26 mouse cellular contexts compared by ENCODE assay signal in genomic region chr12:76378556-76378955, GRCm38 (mm10). TPM values are rescaled to one million over a fixed set of nuclear protein-coding genes. Genes with fewer than 3 reads are reported as not detected.
DNase-seq lines count a peak whose midpoint lies in the region; ATAC-seq and TF ChIP-seq lines count a peak whose summit lies in the region.
"Had no signal": no experiment of that assay in that cellular context is flagged by ENCODE, and none has a peak within 500 bp of the region (broad histone marks: within the 10 kb centered on the region; RNA-seq: fewer than 3 reads in every experiment).

No protein-coding gene starts in this region.

- 0 out of 2 replicates have a peak, but pooled peaks cover 1% of the 10 kb centered on the region for H3K36me3 ChIP-seq in heart, embryonic 14.5 days (ENCODE audit: control insufficient read depth, insufficient read depth, low read length)
- H3K36me3 ChIP-seq in liver, embryonic 15.5 days (replicated peaks) = peaks cover 4% of the 10 kb centered on the region
- H3K36me3 ChIP-seq in liver, embryonic 12.5 days = peaks cover 34% of the 10 kb centered on the region
- H3K36me3 ChIP-seq in embryonic facial prominence, embryonic 10.5 days (replicated peaks) = peaks cover 22% of the 10 kb centered on the region
- H3K36me3 ChIP-seq: embryonic facial prominence, embryonic 12.5 days; midbrain, embryonic 12.5 days had no signal

- WGBS in heart, embryonic 14.5 days = 59% methylated on average over 5 of the region's 5 CpGs
- 80% methylated on average over 5 of the region's 5 CpGs for WGBS in liver, embryonic 15.5 days (ENCODE audit: insufficient replicate concordance)
- WGBS in liver, embryonic 12.5 days (ENCODE audit: insufficient replicate concordance) = 80% methylated on average over 5 of the region's 5 CpGs
- WGBS in embryonic facial prominence, embryonic 10.5 days = 88% methylated on average over 5 of the region's 5 CpGs

- H3K4me2 ChIP-seq in heart, embryonic 14.5 days (ENCODE audit: low read length) = no peak overlapping the region; the same call in 1 of the 2 replicates
- no peak overlapping the region for H3K4me2 ChIP-seq in liver, embryonic 15.5 days
- no peak overlapping the region for H3K4me2 ChIP-seq in liver, embryonic 12.5 days
- H3K4me2 ChIP-seq: embryonic facial prominence, embryonic 12.5 days; forebrain, embryonic 13.5 days; hindbrain, embryonic 14.5 days; midbrain, embryonic 12.5 days; stomach, embryonic 15.5 days had no signal

- H3K27me3 ChIP-seq in heart, embryonic 14.5 days (ENCODE audit: control insufficient read depth, insufficient read depth, low read length) = no peaks in the 10 kb centered on the region
- H3K27me3 ChIP-seq in liver, embryonic 15.5 days = no peaks in the 10 kb centered on the region
- H3K27me3 ChIP-seq in liver, embryonic 12.5 days (replicated peaks) = no peaks in the 10 kb centered on the region
- no peaks in the 10 kb centered on the region for H3K27me3 ChIP-seq in embryonic facial prominence, embryonic 10.5 days (replicated peaks; ENCODE audit: low read depth, poor library complexity, severe bottlenecking)
- H3K27me3 ChIP-seq: embryonic facial prominence, embryonic 12.5 days; forebrain, embryonic 13.5 days; midbrain, embryonic 12.5 days; stomach, embryonic 15.5 days had no signal

- intact Hi-C loops in gastrocnemius, adult 2 months (cut with DNase I) = no loop called here

- H3K9me3 ChIP-seq in heart, embryonic 14.5 days (ENCODE audit: control insufficient read depth, low read length) = no peaks in the 10 kb centered on the region
- H3K9me3 ChIP-seq in liver, embryonic 15.5 days (replicated peaks) = no peaks in the 10 kb centered on the region
- no peaks in the 10 kb centered on the region for H3K9me3 ChIP-seq in liver, embryonic 12.5 days (replicated peaks)
- no peaks in the 10 kb centered on the region for H3K9me3 ChIP-seq in embryonic facial prominence, embryonic 10.5 days
- H3K9me3 ChIP-seq: embryonic facial prominence, embryonic 12.5 days; forebrain, embryonic 13.5 days; limb, embryonic 10.5 days; midbrain, embryonic 12.5 days; stomach, embryonic 15.5 days had no signal

- no peak for TF ChIP-seq CTCF in gastrocnemius, adult 2 months (IDR thresholded peaks at IDR 0.05)

- H3K4me1 ChIP-seq in heart, embryonic 14.5 days (ENCODE audit: control insufficient read depth in 2 of 2, insufficient read depth in 2 of 2, low read length in 2 of 2) = peaks cover 20 to 47% of the 10 kb centered on the region in 2 experiments
- H3K4me1 ChIP-seq in liver, embryonic 15.5 days (replicated peaks) = peaks cover 64% of the 10 kb centered on the region
- peaks cover 72% of the 10 kb centered on the region for H3K4me1 ChIP-seq in liver, embryonic 12.5 days
- peaks cover 20% of the 10 kb centered on the region for H3K4me1 ChIP-seq in embryonic facial prominence, embryonic 10.5 days

- peak overlapping the region; percentile 79 for H3K27ac ChIP-seq in gastrocnemius, adult 2 months
- peak overlapping the region; percentile 75 to 77 for H3K27ac ChIP-seq in heart, embryonic 14.5 days (replicated peaks in 1 of 2; ENCODE audit: control insufficient read depth in 1 of 2, insufficient read depth in 1 of 2, low read depth in 2 of 2, low read length in 2 of 2)
- 0 out of 2 replicates have a peak overlapping the region, but pooled peaks have one; percentile 16 for H3K27ac ChIP-seq in liver, embryonic 15.5 days (replicated peaks)
- no peak overlapping the region for H3K27ac ChIP-seq in liver, embryonic 12.5 days
- no peak overlapping the region for H3K27ac ChIP-seq in embryonic facial prominence, embryonic 10.5 days (replicated peaks)
- H3K27ac ChIP-seq: embryonic facial prominence, embryonic 12.5 days; forebrain, embryonic 13.5 days; hindbrain, embryonic 14.5 days; limb, embryonic 10.5 days; midbrain, embryonic 12.5 days; stomach, embryonic 15.5 days had no signal

- DNase-seq in gastrocnemius, adult 2 months = peak; percentile 55
- DNase-seq in gastrocnemius, adult 18-20 months (ENCODE audit: low spot score) = no peak
- DNase-seq in heart, adult 18-20 months = no peak
- no peak for DNase-seq in embryonic facial prominence, embryonic 10.5 days (ENCODE audit: low spot score)
- DNase-seq: cerebellum, adult 11-12 months; cerebellum, postnatal 10 days; gastrocnemius, postnatal 10 days; kidney, adult 2 months; kidney, postnatal 10 days; lung, adult 2 months; lung, postnatal 14 days; thymus, postnatal 36 days had no signal

- ATAC-seq in heart, embryonic 14.5 days (ENCODE audit: insufficient number of reproducible peaks, insufficient read depth, low FRiP score, low read depth) = no peak
- no peak for ATAC-seq in liver, embryonic 15.5 days (ENCODE audit: insufficient read depth)
- ATAC-seq in liver, embryonic 12.5 days = no peak
- ATAC-seq in erythroid progenitor cell, adult 5-6 weeks (replicated peaks; ENCODE audit: low FRiP score, poor library complexity, severe bottlenecking) = no peak
- ATAC-seq: forebrain, embryonic 13.5 days had no signal

- H3K9ac ChIP-seq in heart, embryonic 14.5 days (ENCODE audit: low read length) = no peak overlapping the region
- H3K9ac ChIP-seq in liver, embryonic 15.5 days = no peak overlapping the region
- no peak overlapping the region for H3K9ac ChIP-seq in liver, embryonic 12.5 days
- H3K9ac ChIP-seq: embryonic facial prominence, embryonic 12.5 days; forebrain, embryonic 13.5 days; hindbrain, embryonic 14.5 days; midbrain, embryonic 12.5 days; stomach, embryonic 15.5 days had no signal

- no peak overlapping the region for H3K4me3 ChIP-seq in gastrocnemius, adult 2 months
- H3K4me3 ChIP-seq in heart, embryonic 14.5 days (ENCODE audit: control insufficient read depth in 1 of 2, insufficient read depth in 1 of 2, low read depth in 1 of 2, low read length in 2 of 2) = no peak overlapping the region
- no peak overlapping the region for H3K4me3 ChIP-seq in liver, embryonic 15.5 days (replicated peaks)
- H3K4me3 ChIP-seq in liver, embryonic 12.5 days = no peak overlapping the region
- H3K4me3 ChIP-seq in embryonic facial prominence, embryonic 10.5 days = no peak overlapping the region
- H3K4me3 ChIP-seq: embryonic facial prominence, embryonic 12.5 days; erythroblast, embryonic 14.5 days; forebrain, embryonic 13.5 days; limb, embryonic 10.5 days; midbrain, embryonic 12.5 days; stomach, embryonic 15.5 days had no signal

RNA-seq across cellular contexts. Expression of gene Zbtb1, which starts 8.5 kb away (rescaled TPM):
- 1 to 10 TPM; 3.6 to 4.3 TPM for total RNA-seq in gastrocnemius, adult 2 months (2021)
- total RNA-seq in gastrocnemius, adult 18-20 months (2021) = 1 to 10 TPM; 3.9 to 4.0 TPM
- polyA plus RNA-seq in heart, embryonic 14.5 days (2014; fragmentation: Nextera tagmentation; extraction: Ambion mirVana) = 8.0 and 8.8 TPM in 2 replicates
- 1 to 10 TPM; 2.9 to 3.0 TPM for total RNA-seq in heart, adult 18-20 months (2021)
- 3.3 and 3.4 TPM in 2 replicates for polyA plus RNA-seq in liver, embryonic 15.5 days (2015; fragmentation: Nextera tagmentation; extraction: Ambion mirVana)
- polyA plus RNA-seq in liver, embryonic 12.5 days (2016; fragmentation: Nextera tagmentation; extraction: Ambion mirVana) = 7.3 and 8.2 TPM in 2 replicates
- polyA plus RNA-seq in embryonic facial prominence, embryonic 10.5 days (2016; fragmentation: Nextera tagmentation; extraction: Ambion mirVana) = 9.4 and 10.0 TPM in 2 replicates
- total RNA-seq in erythroid progenitor cell, adult 5-6 weeks (2015; ENCODE audit: low replicate concordance) = 9.7 and 10.9 TPM in 2 replicates
- 8.6 and 9.5 TPM in 2 replicates for total RNA-seq in erythroid progenitor cell, adult 5-6 weeks (2017; ENCODE audit: low replicate concordance)

RNA-seq across cellular contexts. Expression of gene Zbtb25, which starts 9.2 kb away (rescaled TPM):
- total RNA-seq in gastrocnemius, adult 2 months (2021) = 1 to 10 TPM; 6.5 to 7.2 TPM
- total RNA-seq in gastrocnemius, adult 18-20 months (2021) = 1 to 10 TPM; 5.8 to 8.5 TPM
- 12.1 and 14.4 TPM in 2 replicates for polyA plus RNA-seq in heart, embryonic 14.5 days (2014; fragmentation: Nextera tagmentation; extraction: Ambion mirVana)
- total RNA-seq in heart, adult 18-20 months (2021) = 1 to 10 TPM; 5.2 to 5.8 TPM
- 5.1 and 6.1 TPM in 2 replicates for polyA plus RNA-seq in liver, embryonic 15.5 days (2015; fragmentation: Nextera tagmentation; extraction: Ambion mirVana)
- polyA plus RNA-seq in liver, embryonic 12.5 days (2016; fragmentation: Nextera tagmentation; extraction: Ambion mirVana) = 10.3 and 10.8 TPM in 2 replicates
- 14.6 and 17.7 TPM in 2 replicates for polyA plus RNA-seq in embryonic facial prominence, embryonic 10.5 days (2016; fragmentation: Nextera tagmentation; extraction: Ambion mirVana)
- 11.9 and 43.6 TPM in 2 replicates for total RNA-seq in erythroid progenitor cell, adult 5-6 weeks (2015; ENCODE audit: low replicate concordance)
- total RNA-seq in erythroid progenitor cell, adult 5-6 weeks (2017; ENCODE audit: low replicate concordance) = 4.0 and 8.6 TPM in 2 replicates

RNA-seq across cellular contexts. Expression of gene Hspa2, which starts 25.4 kb away (rescaled TPM):
- total RNA-seq in gastrocnemius, adult 2 months (2021) = 1 to 10 TPM; 6.9 to 7.0 TPM
- 1 to 10 TPM; 7.1 to 9.7 TPM for total RNA-seq in gastrocnemius, adult 18-20 months (2021)
- 14.8 and 15.6 TPM in 2 replicates for polyA plus RNA-seq in heart, embryonic 14.5 days (2014; fragmentation: Nextera tagmentation; extraction: Ambion mirVana)
- total RNA-seq in heart, adult 18-20 months (2021) = 1 to 10 TPM; 5.4 to 6.2 TPM
- polyA plus RNA-seq in liver, embryonic 15.5 days (2015; fragmentation: Nextera tagmentation; extraction: Ambion mirVana) = 1.4 and 1.6 TPM in 2 replicates
- polyA plus RNA-seq in liver, embryonic 12.5 days (2016; fragmentation: Nextera tagmentation; extraction: Ambion mirVana) = 2.1 and 2.9 TPM in 2 replicates
- 5.4 and 5.9 TPM in 2 replicates for polyA plus RNA-seq in embryonic facial prominence, embryonic 10.5 days (2016; fragmentation: Nextera tagmentation; extraction: Ambion mirVana)
- 1.7 TPM in 1 of 2 replicates, not detected in the other for total RNA-seq in erythroid progenitor cell, adult 5-6 weeks (2015; ENCODE audit: low replicate concordance)
- total RNA-seq in erythroid progenitor cell, adult 5-6 weeks (2017; ENCODE audit: low replicate concordance) = 3.2 and 3.3 TPM in 2 replicates

RNA-seq across cellular contexts. Expression of gene Ppp1r36, which starts 38.8 kb away (rescaled TPM):
- not detected for total RNA-seq in gastrocnemius, adult 2 months (2021)
- under 1 TPM in 1 of 2 experiments, not detected in 1; 0.19 TPM for total RNA-seq in gastrocnemius, adult 18-20 months (2021)
- polyA plus RNA-seq in heart, embryonic 14.5 days (2014; fragmentation: Nextera tagmentation; extraction: Ambion mirVana) = 2.4 and 3.9 TPM in 2 replicates
- total RNA-seq in heart, adult 18-20 months (2021) = under 1 TPM in 1 of 2 experiments, not detected in 1; 0.18 TPM
- 0.05 and 0.10 TPM in 2 replicates for polyA plus RNA-seq in liver, embryonic 15.5 days (2015; fragmentation: Nextera tagmentation; extraction: Ambion mirVana)
- 0.18 and 0.29 TPM in 2 replicates for polyA plus RNA-seq in liver, embryonic 12.5 days (2016; fragmentation: Nextera tagmentation; extraction: Ambion mirVana)
- polyA plus RNA-seq in embryonic facial prominence, embryonic 10.5 days (2016; fragmentation: Nextera tagmentation; extraction: Ambion mirVana) = 1.6 and 1.8 TPM in 2 replicates
- not detected in 2 replicates for total RNA-seq in erythroid progenitor cell, adult 5-6 weeks (2015; ENCODE audit: low replicate concordance)
- total RNA-seq in erythroid progenitor cell, adult 5-6 weeks (2017; ENCODE audit: low replicate concordance) = not detected in 2 replicates
- total RNA-seq: heart, postnatal 25 days; neutrophil, adult 5-6 weeks had no signal
- polyA plus RNA-seq: erythroblast, embryonic 14.5 days; liver, adult 2 months had no signal

RNA-seq across cellular contexts. Expression of gene Akap5, which starts 53.9 kb away (rescaled TPM):
- total RNA-seq in gastrocnemius, adult 2 months (2021) = under 1 TPM; 0.31 to 0.48 TPM
- total RNA-seq in gastrocnemius, adult 18-20 months (2021) = under 1 TPM; 0.28 to 0.30 TPM
- polyA plus RNA-seq in heart, embryonic 14.5 days (2014; fragmentation: Nextera tagmentation; extraction: Ambion mirVana) = 4.2 and 5.3 TPM in 2 replicates
- total RNA-seq in heart, adult 18-20 months (2021) = under 1 TPM; 0.46 to 0.52 TPM
- 0.17 and 0.25 TPM in 2 replicates for polyA plus RNA-seq in liver, embryonic 15.5 days (2015; fragmentation: Nextera tagmentation; extraction: Ambion mirVana)
- 0.98 and 1.0 TPM in 2 replicates for polyA plus RNA-seq in liver, embryonic 12.5 days (2016; fragmentation: Nextera tagmentation; extraction: Ambion mirVana)
- 2.3 and 2.7 TPM in 2 replicates for polyA plus RNA-seq in embryonic facial prominence, embryonic 10.5 days (2016; fragmentation: Nextera tagmentation; extraction: Ambion mirVana)
- total RNA-seq in erythroid progenitor cell, adult 5-6 weeks (2015; ENCODE audit: low replicate concordance) = not detected in 2 replicates
- 0.26 TPM in 1 of 2 replicates, not detected in the other for total RNA-seq in erythroid progenitor cell, adult 5-6 weeks (2017; ENCODE audit: low replicate concordance)

Comparison
In these comparisons a context has a peak if more than half of its experiments do, and no peak if none do; other contexts are left out.
1. H3K27ac ChIP-seq: peak in gastrocnemius, adult 2 months (single experiment), heart, embryonic 14.5 days (2 of 2) and liver, embryonic 15.5 days (single experiment); none in liver, embryonic 12.5 days (single experiment) and embryonic facial prominence, embryonic 10.5 days (single experiment).